Mouse (Mus musculus) adrenal gland (tissue): ENCODE data around the gene Cdv3.
"Not testable (repeated sequence)": the region's sequence is repeated elsewhere in the genome, so short reads cannot be mapped to it uniquely, and the experiment has no call there.

Experiments used
- intact Hi-C: fragments of 180-260 bp; cut with DNase I; formaldehyde crosslinking; loops from one replicate; pipeline ENCODE4 v1.15.1; 2025

The Cdv3 gene

DNA sequence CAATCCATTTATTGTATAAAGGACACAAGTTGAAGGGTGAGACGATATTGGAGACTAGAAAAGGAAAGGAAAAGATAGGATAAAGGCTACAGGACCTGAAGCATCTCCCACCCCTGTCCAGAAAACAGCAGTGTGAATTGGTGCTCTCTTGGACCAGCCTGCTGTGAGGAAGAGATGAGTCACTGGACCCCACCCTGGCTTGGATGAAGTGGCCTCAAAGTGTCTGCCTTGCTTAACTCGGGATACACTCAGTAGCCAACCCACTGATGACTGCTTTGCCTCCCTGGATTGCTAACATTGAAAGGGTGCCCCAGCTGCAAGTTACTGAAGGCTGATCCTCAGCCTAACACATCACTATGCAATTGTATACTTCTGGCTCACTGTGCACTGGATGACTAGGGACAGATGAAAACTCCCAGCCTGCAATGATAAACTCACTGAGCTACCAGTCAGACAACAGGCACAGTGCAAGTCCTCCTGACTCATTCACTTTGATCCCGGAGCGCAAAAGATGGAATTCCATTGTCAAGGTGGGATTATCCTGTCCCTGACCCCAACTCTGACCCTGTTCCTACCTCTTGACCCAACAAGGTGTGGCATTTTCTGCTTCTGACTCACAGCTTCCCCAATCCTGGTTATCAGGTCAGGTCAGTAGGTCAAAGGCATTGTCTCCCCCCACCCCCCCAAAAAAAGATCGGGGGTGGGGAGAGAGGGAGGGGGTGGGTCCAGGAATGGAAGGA lies 6.8 kb upstream of the Cdv3 start:
- intact Hi-C loops: no loop called here

DNA sequence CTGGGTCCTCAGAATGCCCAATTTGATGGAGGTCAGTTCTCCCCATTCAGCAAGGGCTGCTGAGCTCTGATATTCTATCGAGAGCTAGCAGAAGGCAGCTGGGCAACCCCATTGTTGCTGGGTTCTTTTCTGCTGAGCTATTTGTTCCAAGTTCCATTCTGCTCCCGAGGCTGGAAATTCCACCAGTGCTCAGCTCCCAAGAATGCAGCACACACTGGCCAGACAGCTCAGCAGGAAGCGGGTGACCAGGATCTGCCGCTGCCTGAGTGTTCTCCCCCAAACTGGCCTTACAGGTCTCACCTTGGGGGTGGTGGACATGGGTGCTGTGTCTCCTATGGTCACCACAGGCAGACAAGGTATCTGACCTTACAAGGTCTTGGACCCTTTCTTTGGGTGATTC lies 4.3 kb upstream of the Cdv3 start:
- intact Hi-C loops: no loop called here

- intact Hi-C loops: no loop called here
Observed at GRCm38 (mm10) chr9:103366356-103366755, 716 bp upstream of the Cdv3 start.

DNA sequence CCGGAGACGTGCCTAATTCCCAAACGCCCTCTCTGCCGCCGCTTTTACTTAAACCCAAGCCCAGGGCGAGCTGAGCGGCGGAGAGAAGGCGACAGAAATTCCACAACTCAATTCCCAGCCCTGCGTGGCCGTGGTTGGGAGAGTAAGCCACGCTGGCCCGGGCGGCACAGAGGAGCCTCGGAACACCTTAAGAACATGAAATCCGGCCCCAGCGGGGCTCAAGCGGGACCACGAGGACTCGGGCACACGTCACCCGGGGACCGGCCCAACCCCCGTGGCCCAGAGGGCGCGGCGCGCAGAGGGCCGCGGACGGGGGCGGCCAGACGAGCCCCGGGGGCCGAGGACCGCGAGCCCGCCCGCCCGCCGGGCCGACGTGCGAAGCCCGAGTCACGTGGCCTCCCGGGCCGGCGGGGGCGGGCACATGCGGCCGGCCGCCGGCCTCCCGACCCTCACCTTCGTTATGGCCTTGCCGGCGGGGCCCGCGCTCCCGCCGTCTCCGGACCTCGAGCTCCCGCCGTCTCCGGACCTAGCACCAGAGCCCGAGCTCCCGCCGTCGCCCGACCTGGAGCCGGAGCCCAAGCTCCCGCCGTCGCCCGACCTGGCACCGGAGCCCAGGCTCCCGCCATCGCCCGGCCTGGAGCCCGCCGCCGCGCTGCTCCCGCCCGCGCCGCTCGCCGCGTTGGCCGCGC lies 895 bp downstream of the Cdv3 start:
- intact Hi-C loops: no loop called here

DNA sequence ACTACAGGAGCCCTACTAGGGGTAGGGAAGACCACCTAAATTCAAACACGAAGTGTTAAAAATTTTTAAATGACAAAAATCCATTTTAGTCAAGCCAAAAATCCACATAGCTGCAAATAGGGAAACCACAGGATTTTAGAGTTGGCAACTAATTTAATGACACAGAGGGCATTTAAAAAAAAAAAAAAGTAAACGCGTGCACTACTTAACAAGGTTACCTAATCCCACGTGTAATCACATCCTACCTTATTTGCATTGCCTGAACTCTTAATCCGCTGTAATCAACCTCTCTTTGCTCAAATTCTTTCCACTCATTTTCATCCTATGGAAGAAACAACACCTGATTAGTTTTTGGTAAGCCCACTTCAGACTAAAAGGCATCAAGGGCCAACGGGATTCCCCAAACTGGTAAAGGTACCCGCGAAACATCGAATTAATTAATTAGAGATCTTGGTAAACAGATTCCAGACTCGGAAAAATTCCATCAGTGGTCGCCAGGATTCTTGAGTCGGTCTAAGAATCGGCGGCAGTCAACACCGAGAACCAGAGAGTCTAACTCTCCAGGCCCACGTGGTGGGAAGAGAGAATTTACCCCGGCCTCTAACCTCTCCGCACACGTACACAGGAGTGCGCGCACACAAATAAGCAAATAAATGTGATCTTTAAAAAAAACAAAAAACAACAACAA lies 1.8 kb downstream of the Cdv3 start:
- intact Hi-C loops: no loop called here

- intact Hi-C loops: no loop called here
Observed at GRCm38 (mm10) chr9:103363088-103363487, 2.6 kb downstream of the Cdv3 start.

- intact Hi-C loops: no loop called here
Observed at GRCm38 (mm10) chr9:103360642-103361041, 5.0 kb downstream of the Cdv3 start.

GRCm38 (mm10) chr9:103358545-103358944 lies 7.1 kb downstream of the Cdv3 start:
- intact Hi-C loops: no loop called here

- intact Hi-C loops: no loop called here
Observed at GRCm38 (mm10) chr9:103357893-103358292, 7.7 kb downstream of the Cdv3 start.

DNA sequence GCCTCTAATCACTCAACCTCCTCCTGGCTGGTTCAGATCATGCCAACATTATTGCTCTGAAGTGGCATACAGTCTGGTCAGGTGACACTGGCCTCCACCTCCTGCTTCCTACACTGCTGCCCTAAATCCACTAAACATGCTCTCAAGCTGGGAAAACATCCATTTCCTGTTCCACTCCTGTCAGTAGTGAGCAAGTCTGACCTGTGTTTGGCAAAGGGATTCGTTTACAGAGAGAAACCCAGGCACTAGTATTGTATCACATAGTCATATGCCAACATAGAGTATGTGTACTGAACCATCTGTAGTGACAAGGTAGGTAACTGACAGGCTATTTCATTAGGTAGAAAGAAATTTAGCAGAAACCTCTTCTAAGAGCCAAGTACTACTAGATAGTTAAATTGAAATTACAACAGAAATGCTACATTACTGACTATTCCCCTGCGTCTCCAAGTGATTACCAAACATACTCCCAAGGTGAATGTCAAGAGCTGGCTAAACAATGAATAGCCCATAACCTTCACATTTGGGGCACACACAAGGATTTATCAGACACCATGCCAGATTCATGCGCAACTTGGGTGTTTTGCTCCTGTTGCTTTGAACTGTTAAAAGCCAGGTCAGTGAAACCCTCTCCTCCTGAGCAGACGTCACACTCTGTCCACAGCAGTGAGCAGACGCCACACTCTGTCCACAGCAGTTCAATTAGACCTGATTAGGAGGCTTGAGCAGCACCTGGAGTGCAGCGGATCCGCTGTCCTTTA lies 12.0 kb downstream of the Cdv3 start:
- intact Hi-C loops: not testable (repeated sequence)

GRCm38 (mm10) chr9:103348791-103349190 lies 16.8 kb downstream of the Cdv3 start:
- intact Hi-C loops: no loop called here

DNA sequence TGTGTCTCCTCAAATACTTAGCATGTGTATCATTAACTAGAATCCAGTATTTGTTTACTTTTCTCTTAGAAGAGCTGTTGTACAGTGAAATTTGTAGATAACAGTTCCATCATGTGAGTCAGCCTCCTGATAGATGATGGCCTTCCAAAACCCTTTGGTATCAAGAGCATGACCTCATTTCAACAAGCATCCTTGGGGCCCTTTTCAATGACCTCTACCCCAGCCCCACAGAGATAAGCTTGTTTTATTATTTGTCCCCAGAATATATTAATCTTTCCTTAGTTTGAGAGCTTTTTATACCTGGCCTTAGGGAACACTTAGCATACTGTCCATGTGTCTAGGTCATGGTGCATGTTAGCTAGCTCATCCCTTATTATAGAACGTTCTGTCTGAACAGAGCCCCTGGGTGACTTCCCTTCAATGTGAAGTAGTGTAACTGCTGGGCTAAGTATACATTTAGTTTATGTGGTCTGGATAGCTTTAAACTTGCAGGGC lies 17.6 kb downstream of the Cdv3 start:
- intact Hi-C loops: no loop called here

- intact Hi-C loops: no loop called here
Observed at GRCm38 (mm10) chr9:103347045-103347444, 18.6 kb downstream of the Cdv3 start.

- intact Hi-C loops: no loop called here
Observed at GRCm38 (mm10) chr9:103336912-103337311, 28.7 kb downstream of the Cdv3 start.

- intact Hi-C loops: no loop called here
Observed at GRCm38 (mm10) chr9:103332663-103333062, 33.0 kb downstream of the Cdv3 start.

GRCm38 (mm10) chr9:103326449-103326848 lies 39.2 kb downstream of the Cdv3 start:
- intact Hi-C loops: no loop called here

DNA sequence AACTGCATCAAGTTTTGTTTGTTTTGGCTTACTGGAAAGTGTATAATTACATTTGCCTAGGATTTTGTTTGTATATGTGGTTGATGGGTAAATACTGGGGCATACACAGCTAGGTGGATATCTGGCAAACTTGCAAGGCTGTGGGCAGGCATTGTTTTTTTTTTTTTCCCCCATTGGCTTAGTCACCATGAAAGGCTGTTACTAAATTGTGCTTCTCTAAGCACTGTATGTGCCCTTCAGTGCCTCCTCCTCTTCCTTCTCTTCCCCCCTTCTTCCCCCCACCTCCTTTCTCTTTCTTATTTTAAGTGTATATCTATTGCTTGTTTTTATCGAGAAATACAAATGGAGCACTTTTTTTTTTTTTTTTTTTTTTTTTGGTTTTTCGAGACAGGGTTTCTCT lies 41.0 kb downstream of the Cdv3 start:
- intact Hi-C loops: loop anchor here (5.0 kb wide), 1 partner anchor 648 kb away; no protein-coding TSS in a partner anchor

DNA sequence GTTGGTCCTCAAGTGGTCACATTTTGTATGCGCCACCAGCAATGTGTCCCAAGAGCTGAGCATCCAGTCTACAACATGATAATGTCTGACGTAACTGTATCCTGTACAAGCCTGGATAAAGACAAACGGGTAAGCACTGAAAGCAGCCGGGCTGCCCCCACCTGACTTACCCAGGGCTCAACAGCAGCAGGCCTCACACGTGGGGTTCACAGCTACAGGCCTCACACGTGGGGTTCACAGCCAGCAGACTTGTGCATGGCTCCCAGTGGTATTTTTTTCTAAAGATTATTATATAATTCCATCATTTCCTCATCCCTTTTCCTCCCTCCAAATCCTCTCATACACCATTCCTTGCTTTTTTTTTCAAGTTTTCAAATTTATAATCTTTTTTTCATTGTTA lies 55.8 kb downstream of the Cdv3 start:
- intact Hi-C loops: no loop called here

DNA sequence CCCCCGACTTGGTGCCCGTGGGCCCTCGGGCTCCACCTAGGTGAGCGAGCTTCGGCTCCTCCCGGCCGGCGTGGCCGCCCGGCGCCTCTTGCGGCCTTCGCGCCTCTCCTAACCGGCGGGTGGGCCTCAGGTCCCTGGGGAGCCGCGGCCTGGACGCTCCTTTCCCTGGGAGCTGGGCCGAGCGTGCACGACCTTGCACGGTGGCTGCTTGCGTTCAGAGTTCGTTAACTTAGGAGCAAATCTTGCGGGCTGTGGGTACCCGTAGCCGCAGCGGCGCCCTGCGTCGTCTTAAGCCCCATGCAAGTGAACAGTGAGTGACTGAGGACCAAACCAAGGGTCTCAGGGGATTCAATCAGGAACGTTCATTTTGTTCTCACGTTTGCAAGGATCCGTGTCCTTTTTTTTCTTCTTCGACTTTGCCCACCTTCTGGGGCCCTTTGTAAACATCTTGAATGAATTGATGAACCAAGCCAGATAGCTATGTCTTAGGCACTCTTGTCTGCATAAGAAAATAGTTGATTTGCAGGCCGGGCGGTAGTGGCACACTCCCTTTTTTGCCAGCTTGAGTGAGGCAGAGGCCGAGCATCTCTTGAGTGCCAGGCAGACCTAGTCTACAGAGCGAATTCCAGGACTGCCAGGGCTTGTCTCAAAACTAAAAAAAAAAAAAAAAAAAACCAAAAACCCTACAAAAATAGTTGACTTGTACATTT lies 60.2 kb downstream of the Cdv3 start:
- intact Hi-C loops: no loop called here

GRCm38 (mm10) chr9:103304927-103305326 lies 60.7 kb downstream of the Cdv3 start, which contains the start of the genes 1300017J02Rik and Topbp1:
TSS of gene 1300017J02Rik (minus strand) at chr9:103305082.
TSS of gene Topbp1 (plus strand) at chr9:103305215.
- intact Hi-C loops: loop anchor here (5.0 kb wide), 2 partner anchors 98 to 213 kb away; no protein-coding TSS in a partner anchor
